Mouse (Mus musculus) midbrain, embryonic 10.5 days (tissue): ENCODE results near the gene Noxa1. TPM values are rescaled to one million over a fixed set of nuclear protein-coding genes. Genes with fewer than 3 reads are reported as not detected.

Experiments used
- DNase-seq: peaks from one replicate; pipeline ENCODE4 v3.0.0-alpha.2; 2017; ENCODE audit warnings: low spot score
- H3K27ac ChIP-seq: fragments of 300-500 bp; sonication (generic); replicated peaks from 2 replicates; pipeline ENCODE4 v1.5.1; 2016; ENCODE audit warnings: mild to moderate bottlenecking
- H3K27me3 ChIP-seq: fragments of 300-500 bp; sonication (generic); 2 replicates; pipeline ENCODE4 v1.6.1; 2016; ENCODE audit warnings: low read depth, mild to moderate bottlenecking; ENCODE audit not compliant: poor library complexity, severe bottlenecking
- H3K36me3 ChIP-seq: fragments of 300-500 bp; sonication (generic); 2 replicates; pipeline ENCODE4 v1.6.1; 2016; ENCODE audit warnings: mild to moderate bottlenecking, moderate library complexity
- H3K4me1 ChIP-seq: fragments of 300-500 bp; sonication (generic); 2 replicates; pipeline ENCODE4 v1.6.1; 2016
- H3K4me3 ChIP-seq: fragments of 300-500 bp; sonication (generic); 2 replicates; pipeline ENCODE4 v1.5.1; 2016; ENCODE audit warnings: mild to moderate bottlenecking, moderate library complexity
- H3K9me3 ChIP-seq: fragments of 300-500 bp; sonication (generic); replicated peaks from 2 replicates; pipeline ENCODE4 v1.6.1; 2016; ENCODE audit warnings: mild to moderate bottlenecking
- WGBS: fragments of 180-500 bp; shearing (Covaris S2); methylation state at CpG from one replicate; pipeline ENCODE4 v1.1.7; 2016; 5-methylcytosine and 5-hydroxymethylcytosine counted together
- polyA plus RNA-seq: library from polyadenylated mRNA; unstranded; fragments of >200 nt; fragmentation: Nextera tagmentation; extraction: Ambion mirVana; gene quantifications from 2 replicates; pipeline ENCODE4 v1.2.1, GENCODE M21; 2016

Gene Noxa1
- polyA plus RNA-seq, 1 experiment from 2014 or later: not detected

DNA sequence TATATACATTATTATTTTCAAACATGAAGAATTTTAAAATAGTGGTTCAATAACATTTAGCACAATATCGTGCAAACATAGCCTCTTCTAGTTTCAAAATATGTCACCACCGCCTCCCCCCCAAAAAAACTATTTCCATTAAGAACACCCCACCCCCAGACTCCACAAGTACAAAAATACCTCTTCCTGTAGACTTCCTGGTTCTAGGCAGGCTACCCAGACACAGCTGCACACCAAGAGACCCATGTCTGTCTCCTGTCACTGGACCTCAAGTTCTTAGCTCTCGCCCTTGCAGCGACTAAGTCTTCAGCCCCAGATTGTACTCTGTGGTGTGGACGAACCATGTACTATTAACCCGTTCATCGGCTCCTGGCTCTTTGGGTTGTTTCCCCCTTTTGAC, 26.0 kb upstream of the Noxa1 start:
- peaks cover 32% of the 10 kb centered on the region for H3K27me3 ChIP-seq
- WGBS: 90% methylated on average over 7 of the region's 7 CpGs
- H3K4me1 ChIP-seq: peaks cover 28% of the 10 kb centered on the region
- no peak overlapping the region for H3K4me3 ChIP-seq
- H3K9me3 ChIP-seq: no peaks in the 10 kb centered on the region
- no peaks in the 10 kb centered on the region for H3K36me3 ChIP-seq
- H3K27ac ChIP-seq: no peak overlapping the region
- DNase-seq: no peak

- no peaks in the 10 kb centered on the region for H3K27me3 ChIP-seq
- H3K9me3 ChIP-seq: no peaks in the 10 kb centered on the region
- WGBS: 55% methylated on average over 2 of the region's 2 CpGs
- H3K36me3 ChIP-seq: no peaks in the 10 kb centered on the region
- H3K27ac ChIP-seq: peak overlapping the region; percentile 33
- H3K4me3 ChIP-seq: no peak overlapping the region
- no peak for DNase-seq
- peaks cover 22% of the 10 kb centered on the region for H3K4me1 ChIP-seq
These were observed 20.5 kb upstream of the Noxa1 start for GRCm38 (mm10) chr2:25115442-25115841.

DNA sequence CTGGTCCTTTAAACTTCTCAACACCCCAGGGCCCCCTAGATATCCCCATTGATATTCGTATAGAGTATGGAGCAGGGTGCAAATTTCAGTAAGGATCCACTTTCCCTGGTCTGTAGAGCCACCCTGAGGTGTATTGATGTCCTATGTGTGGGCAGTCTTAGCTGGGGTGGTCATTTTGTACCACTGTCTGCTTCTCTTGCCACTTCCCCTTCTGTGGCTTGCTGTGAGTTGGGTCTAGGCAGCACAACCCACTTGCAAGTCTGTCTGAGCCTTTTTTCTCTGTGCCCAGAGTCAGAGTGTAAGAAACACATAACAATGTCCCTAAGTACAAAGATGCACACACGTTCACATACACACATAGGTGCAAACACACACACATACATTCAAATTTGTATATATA, 19.4 kb upstream of the Noxa1 start:
- H3K27me3 ChIP-seq: no peaks in the 10 kb centered on the region
- H3K4me1 ChIP-seq: peaks cover 26% of the 10 kb centered on the region
- no peak overlapping the region for H3K27ac ChIP-seq
- DNase-seq: no peak
- no peaks in the 10 kb centered on the region for H3K9me3 ChIP-seq
- no peak overlapping the region for H3K4me3 ChIP-seq
- H3K36me3 ChIP-seq: no peaks in the 10 kb centered on the region
- 93% methylated on average over 2 of the region's 2 CpGs for WGBS

DNA sequence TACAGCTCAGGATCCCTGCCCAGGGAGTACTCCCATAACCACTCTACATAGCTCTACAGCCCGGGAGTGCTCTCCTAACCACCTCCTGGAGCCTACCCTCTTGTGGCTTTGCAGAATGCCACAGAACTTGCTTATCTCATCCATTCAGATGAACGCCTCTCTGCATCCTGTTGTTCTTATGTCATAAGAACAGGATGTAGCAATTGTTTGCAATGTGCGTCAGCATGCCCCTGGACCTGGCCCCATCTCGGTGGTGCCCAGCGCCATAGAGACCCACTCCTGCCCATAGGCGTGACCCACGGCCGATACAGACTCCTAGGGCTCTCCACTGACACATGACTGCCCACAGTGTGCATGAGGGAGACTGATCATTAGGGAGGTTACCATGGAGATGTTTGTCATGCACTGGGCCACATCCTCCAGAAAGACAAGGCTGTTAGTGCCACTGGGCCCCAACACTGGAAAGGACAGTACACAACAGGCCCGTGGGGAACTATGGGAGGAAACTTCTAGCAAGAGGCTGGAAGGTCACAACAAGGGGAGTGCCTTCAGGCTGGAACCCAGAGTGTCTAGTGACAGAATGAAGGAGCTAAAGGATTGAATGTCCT, 16.3 kb upstream of the Noxa1 start:
- Histone ChIP-seq H3K27me3 (no peaks in the 10 kb centered on the region), H3K36me3 (no peaks in the 10 kb centered on the region), H3K9me3 (no peaks in the 10 kb centered on the region), H3K4me3 (no peak overlapping the region), H3K4me1 (peaks cover 26% of the 10 kb centered on the region), H3K27ac (peak overlapping the region; percentile 65)
- 70% methylated on average over 9 of the region's 9 CpGs for WGBS
- no peak for DNase-seq

- no peaks in the 10 kb centered on the region for H3K9me3 ChIP-seq
- H3K27ac ChIP-seq: peak overlapping the region; percentile 65
- no peak for DNase-seq
- no peak overlapping the region for H3K4me3 ChIP-seq
- H3K4me1 ChIP-seq: peaks cover 21% of the 10 kb centered on the region
- H3K36me3 ChIP-seq: no peaks in the 10 kb centered on the region
- H3K27me3 ChIP-seq: no peaks in the 10 kb centered on the region
These were observed 15.7 kb upstream of the Noxa1 start for GRCm38 (mm10) chr2:25110505-25111183.

DNA sequence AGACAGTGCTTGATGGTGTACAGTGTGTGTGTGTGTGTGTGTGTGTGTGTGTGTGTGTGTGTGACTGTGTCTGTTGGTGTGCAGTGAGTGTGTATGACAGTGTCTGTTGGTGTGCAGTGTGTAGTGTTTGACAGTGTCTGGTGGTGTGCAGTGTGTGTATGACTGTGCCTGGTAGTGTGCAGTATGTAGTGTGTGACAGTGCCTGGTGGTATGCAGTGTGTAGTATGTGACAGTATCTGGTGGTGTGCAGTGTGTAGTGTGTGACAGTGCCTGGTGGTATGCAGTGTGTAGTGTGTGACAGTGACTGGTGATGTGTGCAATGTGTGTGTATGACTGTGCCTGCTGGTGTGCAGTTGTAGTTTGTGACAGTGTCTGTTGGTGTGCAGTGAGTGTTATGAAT, 14.5 kb upstream of the Noxa1 start:
- H3K9me3 ChIP-seq: no peaks in the 10 kb centered on the region

GRCm38 (mm10) chr2:25106045-25106444, 11.1 kb upstream of the Noxa1 start:
- DNase-seq: no peak
- no peak overlapping the region for H3K4me3 ChIP-seq
- peaks cover 5% of the 10 kb centered on the region; the same call in 1 of the 2 replicates for H3K27me3 ChIP-seq
- H3K9me3 ChIP-seq: no peaks in the 10 kb centered on the region
- no peaks in the 10 kb centered on the region for H3K36me3 ChIP-seq
- no peak overlapping the region for H3K27ac ChIP-seq
- peaks cover 10% of the 10 kb centered on the region for H3K4me1 ChIP-seq
- WGBS: 88% methylated on average over 3 of the region's 3 CpGs

More for the DNA sequence above, 14.5 kb upstream of the Noxa1 start:
- H3K4me1 ChIP-seq: peaks cover 17% of the 10 kb centered on the region
- no peak overlapping the region for H3K27ac ChIP-seq
- peaks cover 4% of the 10 kb centered on the region; the same call in 1 of the 2 replicates for H3K27me3 ChIP-seq
- DNase-seq: no peak
- H3K4me3 ChIP-seq: no peak overlapping the region
- no peaks in the 10 kb centered on the region for H3K36me3 ChIP-seq

GRCm38 (mm10) chr2:25104122-25104521, 9.2 kb upstream of the Noxa1 start:
- 95% methylated on average over 2 of the region's 2 CpGs for WGBS
- no peak overlapping the region for H3K4me3 ChIP-seq
- no peak overlapping the region for H3K27ac ChIP-seq
- H3K36me3 ChIP-seq: no peaks in the 10 kb centered on the region
- DNase-seq: no peak
- no peaks in the 10 kb centered on the region for H3K9me3 ChIP-seq
- peaks cover 18% of the 10 kb centered on the region for H3K4me1 ChIP-seq
- H3K27me3 ChIP-seq: peaks cover 10% of the 10 kb centered on the region; the same call in 1 of the 2 replicates

GRCm38 (mm10) chr2:25099703-25100102, 4.8 kb upstream of the Noxa1 start:
- DNase-seq: no peak
- 76% methylated on average over 3 of the region's 3 CpGs for WGBS

DNA sequence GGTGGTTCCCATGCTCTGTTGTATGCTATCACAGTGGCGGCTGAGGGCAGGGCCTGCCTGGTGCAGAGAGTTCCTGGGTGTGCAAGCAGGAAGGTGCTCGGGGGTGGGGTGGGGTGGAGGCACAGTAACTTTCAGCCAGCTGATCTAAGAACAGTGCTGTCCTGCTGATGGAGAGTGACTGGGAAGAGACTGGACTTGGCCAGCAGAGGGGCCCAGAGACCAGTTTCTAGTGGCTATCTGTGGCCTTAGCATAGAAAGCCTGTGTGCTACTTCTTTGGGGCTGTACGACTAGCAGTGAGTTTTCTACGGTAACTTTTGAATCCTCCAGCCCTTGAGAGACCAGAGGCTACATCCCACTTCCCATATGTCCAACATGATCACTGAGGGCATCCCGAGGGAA, 4.0 kb upstream of the Noxa1 start:
- Histone ChIP-seq H3K4me1 (peaks cover 35% of the 10 kb centered on the region), H3K9me3 (no peaks in the 10 kb centered on the region), H3K36me3 (no peaks in the 10 kb centered on the region), H3K4me3 (no peak overlapping the region), H3K27ac (peak overlapping the region; percentile 53), H3K27me3 (peaks cover 33% of the 10 kb centered on the region)
- peak; percentile 62 for DNase-seq
- 53% methylated on average over 5 of the region's 5 CpGs for WGBS

More at GRCm38 (mm10) chr2:25099703-25100102, 4.8 kb upstream of the Noxa1 start:
- no peak overlapping the region for H3K4me3 ChIP-seq
- peaks cover 28% of the 10 kb centered on the region for H3K27me3 ChIP-seq
- H3K36me3 ChIP-seq: no peaks in the 10 kb centered on the region
- peaks cover 33% of the 10 kb centered on the region for H3K4me1 ChIP-seq
- no peaks in the 10 kb centered on the region for H3K9me3 ChIP-seq
- peak overlapping the region; percentile 53 for H3K27ac ChIP-seq

DNA sequence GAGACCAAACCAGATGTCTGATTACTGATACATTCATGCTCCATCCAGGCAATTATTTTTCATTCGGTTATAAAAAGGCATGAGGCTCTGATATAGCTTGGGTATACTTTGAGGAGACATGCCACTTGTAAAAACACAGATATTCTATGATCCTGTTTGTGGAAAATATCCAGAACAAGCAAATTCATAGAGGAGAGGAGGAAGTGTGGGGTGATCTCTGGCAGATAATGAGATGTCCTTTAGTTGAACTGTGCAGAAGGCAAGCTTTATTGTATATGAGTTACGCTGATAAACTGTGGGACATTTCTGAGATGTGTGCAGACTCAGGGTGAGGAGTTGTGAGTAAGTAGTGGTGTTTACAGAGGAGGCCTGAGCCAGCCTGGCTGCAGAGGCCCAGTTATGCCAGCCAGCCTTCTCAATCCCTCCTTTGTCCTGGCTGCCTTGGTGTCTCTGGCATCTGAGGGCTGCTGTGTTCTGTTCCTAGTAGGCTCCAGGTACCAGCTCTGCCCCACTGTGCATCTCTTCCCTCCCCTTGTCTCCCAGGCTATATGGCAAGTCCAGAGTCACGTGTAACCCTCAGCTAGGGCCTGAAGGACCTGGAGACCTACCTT, 3.2 kb upstream of the Noxa1 start:
- Histone ChIP-seq H3K4me3 (no peak overlapping the region), H3K9me3 (no peaks in the 10 kb centered on the region), H3K4me1 (peaks cover 35% of the 10 kb centered on the region), H3K36me3 (no peaks in the 10 kb centered on the region), H3K27me3 (peaks cover 42% of the 10 kb centered on the region), H3K27ac (peak overlapping the region; percentile 53)
- DNase-seq: no peak
- 84% methylated on average over 3 of the region's 3 CpGs for WGBS

DNA sequence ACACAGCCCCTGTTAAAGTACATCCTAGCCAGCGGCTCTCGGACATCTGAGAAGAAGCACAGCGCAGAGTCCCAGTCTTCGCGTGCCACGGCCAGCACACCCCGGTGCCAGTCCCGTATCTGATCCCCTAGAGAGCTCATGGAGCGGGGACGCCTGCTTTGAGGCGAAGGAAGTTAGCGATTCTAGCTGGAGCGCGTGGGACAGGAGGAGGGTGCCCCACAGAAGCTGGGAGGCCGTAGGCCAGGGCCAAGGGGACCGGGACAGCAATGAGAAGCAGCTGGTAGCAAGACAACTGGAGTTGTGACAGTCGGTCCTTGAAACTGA, 202 bp downstream of the Noxa1 start:
- peak overlapping the region; percentile 33 for H3K4me3 ChIP-seq
- H3K36me3 ChIP-seq: no peaks in the 10 kb centered on the region
- 49% methylated on average over 17 of the region's 17 CpGs for WGBS
- DNase-seq: no peak
- peaks cover 52% of the 10 kb centered on the region for H3K27me3 ChIP-seq
- no peak overlapping the region; the same call in 1 of the 2 replicates for H3K27ac ChIP-seq
- no peaks in the 10 kb centered on the region for H3K9me3 ChIP-seq
- H3K4me1 ChIP-seq: peaks cover 23% of the 10 kb centered on the region

- H3K27me3 ChIP-seq: peaks cover 21% of the 10 kb centered on the region
- WGBS: 88% methylated on average over 3 of the region's 3 CpGs
- no peaks in the 10 kb centered on the region for H3K4me1 ChIP-seq
- no peak for DNase-seq
- no peaks in the 10 kb centered on the region for H3K36me3 ChIP-seq
- no peak overlapping the region for H3K27ac ChIP-seq
- H3K4me3 ChIP-seq: no peak overlapping the region
- H3K9me3 ChIP-seq: no peaks in the 10 kb centered on the region
These were observed 6.3 kb downstream of the Noxa1 start for GRCm38 (mm10) chr2:25088636-25089035.
